Mouse (Mus musculus): ENCODE data around the gene Plxdc2. TPM values are rescaled to one million over a fixed set of nuclear protein-coding genes. Genes with fewer than 3 reads are reported as not detected.

Plxdc2 gene
- polyA plus RNA-seq, 1 experiment from 2014 or later = 23.5 TPM

DNA sequence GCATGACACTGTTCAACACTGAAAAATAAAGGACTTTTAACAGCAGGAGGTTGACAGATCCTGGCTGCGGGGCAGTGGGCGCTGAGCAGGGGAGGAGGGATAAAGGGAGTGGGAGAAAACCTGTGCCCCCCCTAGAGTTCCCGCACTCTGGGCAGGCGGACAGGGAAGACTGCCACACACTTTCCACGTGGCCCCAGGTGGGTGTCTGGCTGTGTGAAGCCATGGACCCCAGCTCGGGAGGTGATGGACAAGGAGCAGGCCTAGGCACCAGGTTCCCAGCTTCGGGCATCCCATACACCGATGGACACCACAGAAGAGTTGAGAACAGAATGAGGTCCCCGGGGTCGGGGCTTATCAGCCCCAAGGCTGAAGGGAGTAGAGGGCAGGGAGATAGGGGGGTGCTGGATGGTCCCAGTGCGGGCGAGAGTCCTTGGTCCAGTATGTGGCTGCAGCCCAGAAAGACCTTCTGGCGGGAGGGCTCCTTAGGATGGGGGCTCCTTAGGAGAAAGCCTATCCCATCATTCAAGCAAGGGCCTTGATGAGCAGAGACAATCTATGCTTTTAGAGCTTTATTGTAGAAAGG, 215.2 kb downstream of the Plxdc2 start:
- Histone ChIP-seq H3K4me3 (ENCODE audit: low read depth, low read length) (no peak overlapping the region), H3K27me3 (ENCODE audit: control insufficient read depth, insufficient read depth, low read depth, low read length) (no peaks in the 10 kb centered on the region), H3K27ac (ENCODE audit: low read length) (no peak overlapping the region), H3K9me3 (replicated peaks; ENCODE audit: control insufficient read depth, low read length, poor library complexity, severe bottlenecking) (no peaks in the 10 kb centered on the region), H3K36me3 (ENCODE audit: control insufficient read depth, insufficient read depth, low read length) (no peaks in the 10 kb centered on the region), H3K4me2 (ENCODE audit: low read length) (no peak overlapping the region), H3K4me1 (ENCODE audit: control insufficient read depth, insufficient read depth, low read length) (peaks cover 2% of the 10 kb centered on the region; the same call in 1 of the 2 replicates), H3K9ac (ENCODE audit: low read depth, low read length) (no peak overlapping the region)
- whole genome bisulfite sequencing = 80% methylated on average over 13 of the region's 13 CpGs
- peak; percentile 51; the same call in 1 of the 2 replicates for ATAC-seq

DNA sequence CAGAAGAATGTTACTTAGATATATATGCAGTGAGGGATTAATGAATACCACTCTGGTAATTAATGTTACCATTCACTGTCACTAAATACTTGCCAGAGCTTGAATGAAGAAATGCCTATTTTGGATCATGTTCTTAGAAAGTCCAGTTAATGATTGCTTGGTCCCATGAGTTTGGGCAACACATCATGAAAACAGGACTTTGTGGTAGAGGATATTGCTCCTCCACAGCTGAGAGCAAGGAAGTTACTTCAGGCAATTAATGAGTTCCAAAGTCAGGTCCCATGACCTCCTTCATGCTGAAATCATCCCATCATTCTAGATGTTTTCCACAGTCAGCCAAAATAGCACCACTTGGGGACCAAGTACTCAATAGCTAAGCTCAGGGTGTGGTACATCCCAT, 220.5 kb downstream of the Plxdc2 start:
- no peak for ATAC-seq
- Histone ChIP-seq H3K36me3 (ENCODE audit: control insufficient read depth, insufficient read depth, low read length) (no peaks in the 10 kb centered on the region), H3K9me3 (replicated peaks; ENCODE audit: control insufficient read depth, low read length, poor library complexity, severe bottlenecking) (no peaks in the 10 kb centered on the region), H3K9ac (ENCODE audit: low read depth, low read length) (no peak overlapping the region), H3K4me3 (ENCODE audit: low read depth, low read length) (no peak overlapping the region), H3K27me3 (ENCODE audit: control insufficient read depth, insufficient read depth, low read depth, low read length) (no peaks in the 10 kb centered on the region), H3K4me1 (ENCODE audit: control insufficient read depth, insufficient read depth, low read length) (no peaks in the 10 kb centered on the region), H3K27ac (ENCODE audit: low read length) (no peak overlapping the region), H3K4me2 (ENCODE audit: low read length) (no peak overlapping the region)

DNA sequence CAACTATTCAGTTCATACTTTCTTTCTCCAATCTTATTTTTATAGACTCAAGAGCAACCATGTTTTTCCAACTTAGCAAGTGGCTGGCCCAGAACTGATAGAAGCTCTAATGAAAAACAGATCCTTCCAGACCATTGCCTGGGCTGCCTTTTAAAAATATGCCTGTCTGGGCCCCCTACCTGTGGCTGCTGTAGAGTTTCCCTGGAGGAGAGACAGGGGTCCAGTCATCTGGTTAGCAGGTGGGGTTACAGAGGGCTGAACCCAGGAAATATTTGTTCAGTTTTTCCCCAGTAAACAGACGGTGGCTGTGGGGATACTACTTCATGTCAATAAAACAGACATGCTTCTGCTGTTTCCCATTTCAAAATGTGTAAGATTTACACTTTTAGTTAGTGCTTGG, 222.0 kb downstream of the Plxdc2 start:
- Histone ChIP-seq H3K4me1 (ENCODE audit: control insufficient read depth, insufficient read depth, low read length) (no peaks in the 10 kb centered on the region), H3K9me3 (replicated peaks; ENCODE audit: control insufficient read depth, low read length, poor library complexity, severe bottlenecking) (no peaks in the 10 kb centered on the region), H3K9ac (ENCODE audit: low read depth, low read length) (no peak overlapping the region), H3K4me3 (ENCODE audit: low read depth, low read length) (no peak overlapping the region), H3K4me2 (ENCODE audit: low read length) (no peak overlapping the region), H3K27me3 (ENCODE audit: control insufficient read depth, insufficient read depth, low read depth, low read length) (no peaks in the 10 kb centered on the region), H3K27ac (ENCODE audit: low read length) (no peak overlapping the region), H3K36me3 (ENCODE audit: control insufficient read depth, insufficient read depth, low read length) (no peaks in the 10 kb centered on the region)
- WGBS = 75% methylated on average over 1 of the region's 1 CpGs
- ATAC-seq = no peak

DNA sequence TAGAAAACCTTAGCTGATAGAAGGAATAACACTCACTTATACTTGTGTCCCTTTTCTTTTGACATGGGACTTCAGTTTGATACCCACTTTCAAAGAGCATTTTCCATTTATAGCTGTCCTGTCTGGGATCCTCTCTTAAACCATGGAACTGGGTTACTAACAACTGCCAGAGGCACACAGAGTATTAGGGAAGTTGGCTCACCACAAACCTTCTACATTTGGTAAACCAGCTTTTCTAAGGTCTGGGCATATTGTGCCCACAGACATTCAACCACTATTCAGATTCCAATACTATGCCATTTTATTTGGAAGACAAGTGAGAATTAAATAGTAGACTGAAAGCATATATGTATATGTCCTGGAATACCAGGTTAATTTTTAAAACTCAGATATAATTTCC, 232.4 kb downstream of the Plxdc2 start:
- no peaks in the 10 kb centered on the region for H3K9me3 ChIP-seq (replicated peaks; ENCODE audit: control insufficient read depth, low read length, poor library complexity, severe bottlenecking)
- no peak for ATAC-seq
- no peak overlapping the region for H3K4me2 ChIP-seq (ENCODE audit: low read length)
- H3K9ac ChIP-seq (ENCODE audit: low read depth, low read length) = no peak overlapping the region
- no peaks in the 10 kb centered on the region for H3K27me3 ChIP-seq (ENCODE audit: control insufficient read depth, insufficient read depth, low read depth, low read length)
- no peak overlapping the region for H3K4me3 ChIP-seq (ENCODE audit: low read depth, low read length)
- H3K27ac ChIP-seq (ENCODE audit: low read length) = no peak overlapping the region
- H3K36me3 ChIP-seq (ENCODE audit: control insufficient read depth, insufficient read depth, low read length) = no peaks in the 10 kb centered on the region
- no peaks in the 10 kb centered on the region for H3K4me1 ChIP-seq (ENCODE audit: control insufficient read depth, insufficient read depth, low read length)

DNA sequence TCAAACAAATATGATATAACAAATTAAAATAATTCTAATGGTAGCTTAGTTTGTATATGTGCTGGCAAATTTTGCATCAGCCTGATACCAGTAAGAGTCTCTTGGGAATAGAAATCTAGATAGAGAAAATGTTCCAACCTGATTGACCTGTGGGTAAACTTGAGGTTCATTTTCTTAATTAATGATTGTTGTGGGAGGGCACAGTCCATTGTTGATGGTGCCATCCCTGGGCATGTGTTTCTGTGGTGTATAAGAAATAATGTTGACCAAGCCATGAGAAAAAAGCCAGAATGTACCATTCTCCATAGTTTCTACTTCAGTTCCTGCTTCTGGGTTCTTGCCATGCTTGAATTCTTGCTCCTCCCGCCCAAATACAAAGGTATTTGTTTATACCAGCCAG, 239.3 kb downstream of the Plxdc2 start:
- Histone ChIP-seq H3K4me3 (ENCODE audit: low read depth, low read length) (no peak overlapping the region), H3K9ac (ENCODE audit: low read depth, low read length) (no peak overlapping the region), H3K27me3 (ENCODE audit: control insufficient read depth, insufficient read depth, low read depth, low read length) (no peaks in the 10 kb centered on the region), H3K27ac (ENCODE audit: low read length) (no peak overlapping the region), H3K9me3 (replicated peaks; ENCODE audit: control insufficient read depth, low read length, poor library complexity, severe bottlenecking) (no peaks in the 10 kb centered on the region), H3K4me1 (ENCODE audit: control insufficient read depth, insufficient read depth, low read length) (no peaks in the 10 kb centered on the region), H3K36me3 (ENCODE audit: control insufficient read depth, insufficient read depth, low read length) (no peaks in the 10 kb centered on the region), H3K4me2 (ENCODE audit: low read length) (no peak overlapping the region)
- 87% methylated on average over 1 of the region's 1 CpGs for WGBS
- no peak for ATAC-seq

DNA sequence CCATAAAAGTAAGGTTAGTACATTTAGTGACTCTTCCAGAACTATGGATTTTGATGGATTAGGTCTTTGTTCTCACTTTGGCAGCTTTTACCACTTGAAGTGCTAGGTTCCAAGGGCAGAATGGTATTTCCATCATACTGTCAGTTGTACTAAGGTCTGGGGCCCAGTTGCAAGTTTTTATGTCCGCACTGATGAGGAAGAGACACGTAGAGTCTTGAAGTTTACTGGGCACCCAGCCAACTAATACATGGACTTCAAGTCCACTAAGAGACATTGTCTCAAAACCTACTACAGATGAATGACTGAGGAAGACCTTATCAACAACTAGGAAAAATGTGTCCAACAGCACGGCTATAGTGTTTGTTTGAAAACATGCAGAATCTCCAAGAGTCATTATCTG, 242.1 kb downstream of the Plxdc2 start:
- no peaks in the 10 kb centered on the region for H3K9me3 ChIP-seq (replicated peaks; ENCODE audit: control insufficient read depth, low read length, poor library complexity, severe bottlenecking)
- H3K4me1 ChIP-seq (ENCODE audit: control insufficient read depth, insufficient read depth, low read length) = no peaks in the 10 kb centered on the region
- no peak for ATAC-seq
- H3K36me3 ChIP-seq (ENCODE audit: control insufficient read depth, insufficient read depth, low read length) = no peaks in the 10 kb centered on the region
- no peak overlapping the region for H3K27ac ChIP-seq (ENCODE audit: low read length)
- no peaks in the 10 kb centered on the region for H3K27me3 ChIP-seq (ENCODE audit: control insufficient read depth, insufficient read depth, low read depth, low read length)
- WGBS = 86% methylated on average over 3 of the region's 3 CpGs
- no peak overlapping the region for H3K4me2 ChIP-seq (ENCODE audit: low read length)
- H3K9ac ChIP-seq (ENCODE audit: low read depth, low read length) = no peak overlapping the region
- no peak overlapping the region for H3K4me3 ChIP-seq (ENCODE audit: low read depth, low read length)

DNA sequence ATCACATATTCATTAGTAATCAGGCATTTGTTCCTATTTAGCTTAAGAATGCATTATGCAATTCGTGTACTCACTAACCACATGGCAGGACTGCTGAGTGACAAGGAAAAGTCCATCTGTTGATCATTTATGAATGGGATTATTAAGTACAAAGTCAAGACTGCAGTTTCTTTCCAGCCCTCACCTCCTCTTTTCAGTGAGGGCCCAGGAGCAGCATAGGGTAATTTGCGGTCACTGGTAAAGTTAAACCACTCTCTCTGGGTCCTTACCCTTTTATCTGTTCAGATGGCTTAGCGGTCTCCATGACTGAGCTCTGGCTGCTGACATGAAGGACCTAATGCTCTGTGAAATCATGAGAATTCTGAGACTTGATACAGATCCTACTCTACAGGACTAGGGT, 248.2 kb downstream of the Plxdc2 start:
- Histone ChIP-seq H3K9ac (ENCODE audit: low read depth, low read length) (no peak overlapping the region), H3K9me3 (replicated peaks; ENCODE audit: control insufficient read depth, low read length, poor library complexity, severe bottlenecking) (no peaks in the 10 kb centered on the region), H3K4me2 (ENCODE audit: low read length) (no peak overlapping the region), H3K27me3 (ENCODE audit: control insufficient read depth, insufficient read depth, low read depth, low read length) (no peaks in the 10 kb centered on the region), H3K36me3 (ENCODE audit: control insufficient read depth, insufficient read depth, low read length) (no peaks in the 10 kb centered on the region), H3K4me1 (ENCODE audit: control insufficient read depth, insufficient read depth, low read length) (no peaks in the 10 kb centered on the region), H3K27ac (ENCODE audit: low read length) (no peak overlapping the region), H3K4me3 (ENCODE audit: low read depth, low read length) (no peak overlapping the region)
- ATAC-seq = no peak
- WGBS = 77% methylated on average over 3 of the region's 3 CpGs

DNA sequence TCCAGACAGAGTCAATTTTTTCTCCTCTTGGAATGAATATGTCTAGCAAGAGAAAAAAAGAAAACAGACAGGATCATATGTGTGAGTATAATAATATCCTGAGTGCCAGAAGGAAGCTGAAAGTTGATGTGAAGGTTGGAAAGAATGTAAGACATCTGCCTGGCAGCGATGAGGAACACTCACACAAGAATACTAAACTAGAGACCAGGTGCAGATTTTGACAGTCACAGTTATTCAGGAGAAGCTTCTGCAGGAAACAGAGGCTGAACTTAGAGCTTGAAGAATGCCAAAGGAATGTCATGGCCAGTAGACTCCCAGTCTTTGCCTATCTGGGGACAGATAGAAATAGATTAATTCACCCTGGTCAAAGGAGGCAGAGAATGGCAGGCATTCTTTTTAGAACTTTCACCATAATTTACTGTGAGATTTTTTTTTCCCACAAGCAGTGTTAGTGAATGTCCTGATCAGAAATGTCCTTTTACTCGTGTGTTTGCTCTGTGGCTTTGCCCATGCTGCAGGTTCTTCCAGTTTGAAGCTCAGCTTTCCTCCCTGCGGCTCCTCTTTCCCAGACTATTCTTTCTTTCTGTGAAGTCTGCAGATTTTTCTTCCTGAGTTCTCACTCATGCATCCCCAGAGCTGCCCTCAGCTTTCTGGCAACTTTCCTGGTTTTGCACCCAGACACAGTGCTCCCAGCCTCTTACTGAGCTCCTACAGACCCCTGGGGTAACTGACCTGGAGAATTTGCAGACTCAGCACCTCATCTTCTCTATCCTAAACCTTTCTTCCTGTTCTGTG, 251.9 kb downstream of the Plxdc2 start:
- H3K9ac ChIP-seq (ENCODE audit: low read depth, low read length) = no peak overlapping the region
- no peaks in the 10 kb centered on the region for H3K4me1 ChIP-seq (ENCODE audit: control insufficient read depth, insufficient read depth, low read length)
- H3K4me2 ChIP-seq (ENCODE audit: low read length) = no peak overlapping the region
- ATAC-seq = no peak
- 60% methylated on average over 3 of the region's 3 CpGs for WGBS
- H3K27me3 ChIP-seq (ENCODE audit: control insufficient read depth, insufficient read depth, low read depth, low read length) = no peaks in the 10 kb centered on the region
- H3K4me3 ChIP-seq (ENCODE audit: low read depth, low read length) = no peak overlapping the region
- H3K27ac ChIP-seq (ENCODE audit: low read length) = no peak overlapping the region
- no peaks in the 10 kb centered on the region for H3K9me3 ChIP-seq (replicated peaks; ENCODE audit: control insufficient read depth, low read length, poor library complexity, severe bottlenecking)
- no peaks in the 10 kb centered on the region for H3K36me3 ChIP-seq (ENCODE audit: control insufficient read depth, insufficient read depth, low read length)

DNA sequence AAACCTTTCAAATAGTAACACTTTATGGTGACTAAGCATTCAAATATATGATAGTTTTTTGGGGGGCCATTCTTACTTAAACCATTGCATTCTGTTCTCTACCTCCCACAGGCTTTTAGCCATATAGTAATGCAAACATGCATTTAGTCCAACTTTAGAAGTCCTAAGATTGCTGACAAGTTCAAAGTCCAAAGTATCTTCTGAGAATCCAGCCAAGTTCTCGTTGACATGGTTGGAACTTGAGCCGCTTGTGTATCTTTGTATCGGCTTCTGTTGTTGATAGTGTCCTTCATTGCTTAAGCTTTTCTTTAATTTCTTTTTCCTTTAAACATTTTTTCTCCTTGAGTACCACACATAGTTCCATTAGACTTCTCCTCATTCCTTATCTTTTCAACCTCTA, 286.0 kb downstream of the Plxdc2 start:
- H3K4me2 ChIP-seq (ENCODE audit: low read length) = no peak overlapping the region
- no peaks in the 10 kb centered on the region for H3K9me3 ChIP-seq (replicated peaks; ENCODE audit: control insufficient read depth, low read length, poor library complexity, severe bottlenecking)
- no peaks in the 10 kb centered on the region for H3K27me3 ChIP-seq (ENCODE audit: control insufficient read depth, insufficient read depth, low read depth, low read length)
- no peak overlapping the region for H3K4me3 ChIP-seq (ENCODE audit: low read depth, low read length)
- no peaks in the 10 kb centered on the region for H3K4me1 ChIP-seq (ENCODE audit: control insufficient read depth, insufficient read depth, low read length)
- no peak for ATAC-seq
- WGBS = 96% methylated on average over 3 of the region's 3 CpGs
- no peak overlapping the region for H3K9ac ChIP-seq (ENCODE audit: low read depth, low read length)
- H3K27ac ChIP-seq (ENCODE audit: low read length) = no peak overlapping the region
- no peaks in the 10 kb centered on the region for H3K36me3 ChIP-seq (ENCODE audit: control insufficient read depth, insufficient read depth, low read length)

Measured in midbrain, embryonic 16.5 days (tissue).